Mouse (Mus musculus) lung, embryonic 14.5 days (tissue): ENCODE measurements around the gene Efnb2. TPM values are rescaled to one million over a fixed set of nuclear protein-coding genes. Genes with fewer than 3 reads are reported as not detected.
A peak's percentile ranks its signal among the peaks of the same experiment; 100 is the strongest.

ENCODE experiments used
- ATAC-seq: fragments of 200-750 bp; cut with Nextera tagmentation; 2 replicates; pipeline ENCODE4 v1.8.0; 2017; ENCODE audit warnings: mild to moderate bottlenecking, moderate TSS enrichment, moderate library complexity; ENCODE audit not compliant: insufficient read depth
- DNase-seq: peaks from one replicate; pipeline ENCODE4 v3.0.0-alpha.2; 2015
- H3K27ac ChIP-seq: fragments of 300-500 bp; sonication (generic); 2 replicates; pipeline ENCODE4 v1.5.1; 2014; ENCODE audit warnings: low read depth, mild to moderate bottlenecking, moderate library complexity
- H3K27me3 ChIP-seq: fragments of 300-500 bp; sonication (generic); 2 replicates; pipeline ENCODE4 v1.6.1; 2014; ENCODE audit warnings: low read length, control low read depth; ENCODE audit not compliant: insufficient read depth
- H3K36me3 ChIP-seq: fragments of 300-500 bp; sonication (generic); 2 replicates; pipeline ENCODE4 v1.6.1; 2014; ENCODE audit warnings: control low read depth; ENCODE audit not compliant: insufficient read depth
- H3K4me1 ChIP-seq: fragments of 300-500 bp; sonication (generic); 2 replicates; pipeline ENCODE4 v1.6.1; 2014; ENCODE audit warnings: antibody characterized with exemption, control low read depth; ENCODE audit not compliant: insufficient read depth
- H3K4me2 ChIP-seq: fragments of 300-500 bp; sonication (generic); 2 replicates; pipeline ENCODE4 v1.6.1; 2014; ENCODE audit warnings: mild to moderate bottlenecking
- H3K4me3 ChIP-seq: fragments of 300-500 bp; sonication (generic); 2 replicates; pipeline ENCODE4 v1.5.1; 2014; ENCODE audit warnings: low read depth, low read length
- H3K9ac ChIP-seq: fragments of 300-500 bp; sonication (generic); 2 replicates; pipeline ENCODE4 v1.6.1; 2014
- H3K9me3 ChIP-seq: fragments of 300-500 bp; sonication (generic); 2 replicates; pipeline ENCODE4 v1.6.1; 2016; ENCODE audit warnings: low read depth, low read length, control low read depth
- CTCF ChIP-seq: IDR thresholded peaks from 2 replicates; pipeline ENCODE4 v1.5.1; 2016; ENCODE audit warnings: antibody characterized with exemption, low read depth
- WGBS: fragments of 180-500 bp; shearing (Covaris S2); extraction: QIAGEN DNeasy Blood & Tissue Kit; methylation state at CpG from one replicate; pipeline ENCODE4 v1.1.7; 2014; 5-methylcytosine and 5-hydroxymethylcytosine counted together
- polyA plus RNA-seq: library from polyadenylated mRNA; unstranded; fragments of >200 nt; fragmentation: Nextera tagmentation; extraction: Ambion mirVana; gene quantifications from 2 replicates; pipeline ENCODE4 v1.2.1, GENCODE M21; 2014

Gene Efnb2
- polyA plus RNA-seq, 1 experiment from 2014 or later: 38.4 TPM

GRCm38 (mm10) chr8:8647824-8648223 lies 13.2 kb downstream of the Efnb2 start:
- H3K4me1 ChIP-seq: peaks cover 5% of the 10 kb centered on the region
- no peak overlapping the region for H3K9ac ChIP-seq
- no peak overlapping the region for H3K27ac ChIP-seq
- no peak overlapping the region for H3K4me2 ChIP-seq
- H3K9me3 ChIP-seq: no peaks in the 10 kb centered on the region
- H3K27me3 ChIP-seq: no peaks in the 10 kb centered on the region
- ATAC-seq (peak; percentile 36; the same call in 1 of the 2 replicates), DNase-seq (peak; percentile 41)
- peaks cover 7% of the 10 kb centered on the region; the same call in 1 of the 2 replicates for H3K36me3 ChIP-seq
- 61% methylated on average over 7 of the region's 7 CpGs for WGBS
- no peak overlapping the region for H3K4me3 ChIP-seq
- no peak for TF ChIP-seq CTCF

- no peak overlapping the region for H3K27ac ChIP-seq
- H3K36me3 ChIP-seq: peaks cover 4% of the 10 kb centered on the region; the same call in 1 of the 2 replicates
- H3K4me3 ChIP-seq: no peak overlapping the region
- no peak overlapping the region for H3K4me2 ChIP-seq
- no peaks in the 10 kb centered on the region for H3K27me3 ChIP-seq
- H3K9me3 ChIP-seq: no peaks in the 10 kb centered on the region
- H3K4me1 ChIP-seq: peaks cover 5% of the 10 kb centered on the region
- no peak overlapping the region for H3K9ac ChIP-seq
- no peak for ATAC-seq
- peak; percentile 52 for DNase-seq
- WGBS: 60% methylated on average over 3 of the region's 3 CpGs
- TF ChIP-seq CTCF: peak; percentile 44
These were observed 13.7 kb downstream of the Efnb2 start for GRCm38 (mm10) chr8:8647319-8647718.

GRCm38 (mm10) chr8:8644160-8644915 lies 16.7 kb downstream of the Efnb2 start:
- TF ChIP-seq CTCF: no peak
- H3K4me2 ChIP-seq: no peak overlapping the region
- no peak overlapping the region for H3K4me3 ChIP-seq
- no peaks in the 10 kb centered on the region for H3K9me3 ChIP-seq
- H3K36me3 ChIP-seq: peaks cover 4% of the 10 kb centered on the region; the same call in 1 of the 2 replicates
- H3K4me1 ChIP-seq: peaks cover under 1% of the 10 kb centered on the region; the same call in 1 of the 2 replicates
- H3K27me3 ChIP-seq: no peaks in the 10 kb centered on the region
- H3K27ac ChIP-seq: no peak overlapping the region
- no peak for DNase-seq
- ATAC-seq: no peak
- WGBS: 71% methylated on average over 11 of the region's 11 CpGs
- no peak overlapping the region for H3K9ac ChIP-seq

GRCm38 (mm10) chr8:8640264-8640588 lies 20.8 kb downstream of the Efnb2 start:
- H3K27ac ChIP-seq: no peak overlapping the region
- H3K36me3 ChIP-seq: peaks cover 25% of the 10 kb centered on the region
- H3K4me3 ChIP-seq: no peak overlapping the region
- no peak overlapping the region for H3K4me2 ChIP-seq
- no peaks in the 10 kb centered on the region for H3K27me3 ChIP-seq
- H3K9ac ChIP-seq: no peak overlapping the region
- no peak for TF ChIP-seq CTCF
- DNase-seq (no peak), ATAC-seq (no peak)
- no peaks in the 10 kb centered on the region; the same call in 1 of the 2 replicates for H3K4me1 ChIP-seq
- no peaks in the 10 kb centered on the region for H3K9me3 ChIP-seq
- 37% methylated on average over 4 of the region's 4 CpGs for WGBS

- Histone ChIP-seq H3K4me3 (no peak overlapping the region), H3K36me3 (peaks cover 25% of the 10 kb centered on the region), H3K9ac (no peak overlapping the region), H3K4me1 (no peaks in the 10 kb centered on the region; the same call in 1 of the 2 replicates), H3K27ac (no peak overlapping the region), H3K27me3 (no peaks in the 10 kb centered on the region), H3K9me3 (no peaks in the 10 kb centered on the region), H3K4me2 (no peak overlapping the region)
- TF ChIP-seq CTCF: no peak
- 70% methylated on average over 8 of the region's 8 CpGs for WGBS
- ATAC-seq (no peak), DNase-seq (no peak)
These were observed 21.3 kb downstream of the Efnb2 start for GRCm38 (mm10) chr8:8639569-8640263.

- no peak for TF ChIP-seq CTCF
- H3K9me3 ChIP-seq: no peaks in the 10 kb centered on the region
- WGBS: 78% methylated on average over 7 of the region's 7 CpGs
- H3K4me1 ChIP-seq: 0 out of 2 replicates have a peak, but pooled peaks cover 6% of the 10 kb centered on the region
- H3K4me3 ChIP-seq: no peak overlapping the region
- no peak for ATAC-seq
- no peak overlapping the region for H3K4me2 ChIP-seq
- H3K27ac ChIP-seq: no peak overlapping the region
- no peaks in the 10 kb centered on the region for H3K27me3 ChIP-seq
- H3K36me3 ChIP-seq: peaks cover 47% of the 10 kb centered on the region
- no peak overlapping the region for H3K9ac ChIP-seq
- no peak for DNase-seq
These were observed 29.6 kb downstream of the Efnb2 start for GRCm38 (mm10) chr8:8631394-8631793.

- no peak overlapping the region for H3K9ac ChIP-seq
- peak overlapping the region; percentile 24; the same call in 1 of the 2 replicates for H3K27ac ChIP-seq
- WGBS: 20% methylated on average over 7 of the region's 7 CpGs
- TF ChIP-seq CTCF: no peak
- no peak for DNase-seq
- no peaks in the 10 kb centered on the region for H3K27me3 ChIP-seq
- H3K4me3 ChIP-seq: no peak overlapping the region
- H3K9me3 ChIP-seq: no peaks in the 10 kb centered on the region
- H3K4me1 ChIP-seq: peaks cover 3% of the 10 kb centered on the region; the same call in 1 of the 2 replicates
- peaks cover 60% of the 10 kb centered on the region for H3K36me3 ChIP-seq
- ATAC-seq: no peak
- H3K4me2 ChIP-seq: no peak overlapping the region
These were observed 37.0 kb downstream of the Efnb2 start for GRCm38 (mm10) chr8:8624017-8624416.
